ENCODE assay signal across 20 mouse cellular contexts in the genomic region with DNA sequence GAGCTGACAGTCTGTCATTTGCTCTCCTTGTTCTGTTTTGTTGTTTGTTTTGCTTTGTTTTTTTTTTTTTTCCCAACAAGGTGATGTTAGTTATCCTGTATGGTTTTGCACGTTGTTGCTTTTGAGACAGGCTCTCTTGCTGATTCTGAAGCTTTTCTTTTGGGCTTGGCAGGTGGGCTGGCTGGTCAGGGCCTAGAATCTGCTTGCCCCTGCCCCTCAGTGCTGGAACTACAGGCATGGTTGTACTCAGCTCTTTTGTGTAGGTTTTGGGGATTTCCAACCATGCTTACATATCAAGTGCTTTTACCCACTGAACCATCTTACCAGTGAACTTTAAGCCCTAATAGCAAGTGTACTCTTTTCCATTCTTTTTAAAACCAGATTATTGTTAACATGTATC.
DNase-seq lines count a peak whose midpoint lies in the region; ATAC-seq and TF ChIP-seq lines count a peak whose summit lies in the region.
"Had no signal": no experiment of that assay in that cellular context is flagged by ENCODE, and none has a peak within 500 bp of the region (broad histone marks: within the 10 kb centered on the region; RNA-seq: fewer than 3 reads in every experiment).

No protein-coding gene starts in this region.

- peak overlapping the region; percentile 69; the same call in 1 of the 2 replicates for H3K27ac ChIP-seq in forebrain, embryonic 11.5 days (ENCODE audit: low read depth, low read length)
- H3K27ac ChIP-seq in forebrain, postnatal 0 days (ENCODE audit: low read depth, low read length) = no peak overlapping the region
- peak overlapping the region; percentile 71 for H3K27ac ChIP-seq in midbrain, embryonic 11.5 days (ENCODE audit: low read depth, low read length)
- no peak overlapping the region for H3K27ac ChIP-seq in midbrain, postnatal 0 days (ENCODE audit: low read depth, low read length)
- H3K27ac ChIP-seq in midbrain, embryonic 12.5 days (replicated peaks) = peak overlapping the region; percentile 81
- H3K27ac ChIP-seq in intestine, postnatal 0 days (ENCODE audit: low read depth, low read length) = no peak overlapping the region
- H3K27ac ChIP-seq: embryonic facial prominence, embryonic 13.5 days; heart, embryonic 10.5 days; macrophage had no signal

- no peak overlapping the region for H3K4me2 ChIP-seq in forebrain, embryonic 11.5 days (ENCODE audit: low read depth, low read length, severe bottlenecking)
- H3K4me2 ChIP-seq in forebrain, postnatal 0 days (ENCODE audit: low read depth) = no peak overlapping the region
- H3K4me2 ChIP-seq in midbrain, embryonic 11.5 days = no peak overlapping the region
- H3K4me2 ChIP-seq in midbrain, postnatal 0 days (ENCODE audit: low read depth, low read length, poor library complexity, severe bottlenecking) = no peak overlapping the region
- no peak overlapping the region for H3K4me2 ChIP-seq in midbrain, embryonic 12.5 days (replicated peaks)
- H3K4me2 ChIP-seq in intestine, postnatal 0 days (replicated peaks; ENCODE audit: low read depth) = no peak overlapping the region
- H3K4me2 ChIP-seq: embryonic facial prominence, embryonic 13.5 days had no signal

- no peaks in the 10 kb centered on the region for H3K27me3 ChIP-seq in forebrain, embryonic 11.5 days (ENCODE audit: control insufficient read depth, insufficient read depth, low read length)
- H3K27me3 ChIP-seq in forebrain, postnatal 0 days (ENCODE audit: insufficient read depth, low read length) = no peaks in the 10 kb centered on the region
- H3K27me3 ChIP-seq in midbrain, embryonic 11.5 days (ENCODE audit: control insufficient read depth, insufficient read depth, low read length) = no peaks in the 10 kb centered on the region
- H3K27me3 ChIP-seq in midbrain, postnatal 0 days (ENCODE audit: insufficient read depth, low read length) = no peaks in the 10 kb centered on the region
- H3K27me3 ChIP-seq in midbrain, embryonic 12.5 days = no peaks in the 10 kb centered on the region
- no peaks in the 10 kb centered on the region for H3K27me3 ChIP-seq in intestine, postnatal 0 days (replicated peaks; ENCODE audit: control insufficient read depth, insufficient read depth, low read length)
- H3K27me3 ChIP-seq: embryonic facial prominence, embryonic 13.5 days had no signal

- 13% methylated on average over 1 of the region's 1 CpGs for WGBS in forebrain, embryonic 11.5 days
- 3% methylated on average over 1 of the region's 1 CpGs for WGBS in forebrain, postnatal 0 days
- 14% methylated on average over 1 of the region's 1 CpGs for WGBS in midbrain, embryonic 11.5 days
- whole genome bisulfite sequencing in midbrain, postnatal 0 days = 9% methylated on average over 1 of the region's 1 CpGs
- 9% methylated on average over 1 of the region's 1 CpGs for WGBS in midbrain, embryonic 12.5 days
- 36% methylated on average over 1 of the region's 1 CpGs for WGBS in intestine, postnatal 0 days

- H3K4me1 ChIP-seq in forebrain, embryonic 11.5 days (replicated peaks; ENCODE audit: control insufficient read depth, insufficient read depth, low read length) = no peaks in the 10 kb centered on the region
- H3K4me1 ChIP-seq in forebrain, postnatal 0 days (ENCODE audit: insufficient read depth) = no peaks in the 10 kb centered on the region
- peaks cover 11% of the 10 kb centered on the region; the same call in 1 of the 2 replicates for H3K4me1 ChIP-seq in midbrain, embryonic 11.5 days (ENCODE audit: control insufficient read depth, insufficient read depth, low read length)
- no peaks in the 10 kb centered on the region for H3K4me1 ChIP-seq in midbrain, postnatal 0 days (ENCODE audit: insufficient read depth, low read length)
- H3K4me1 ChIP-seq in midbrain, embryonic 12.5 days = peaks cover 10% of the 10 kb centered on the region
- H3K4me1 ChIP-seq in intestine, postnatal 0 days (replicated peaks; ENCODE audit: control insufficient read depth, insufficient read depth, low read length) = no peaks in the 10 kb centered on the region
- H3K4me1 ChIP-seq: embryonic facial prominence, embryonic 13.5 days; heart, embryonic 10.5 days had no signal

- H3K9me3 ChIP-seq in forebrain, embryonic 11.5 days (ENCODE audit: control insufficient read depth, low read length) = no peaks in the 10 kb centered on the region
- H3K9me3 ChIP-seq in forebrain, postnatal 0 days (ENCODE audit: low read length) = 0 out of 2 replicates have a peak, but pooled peaks cover 3% of the 10 kb centered on the region
- no peaks in the 10 kb centered on the region for H3K9me3 ChIP-seq in midbrain, embryonic 11.5 days (ENCODE audit: control insufficient read depth, low read length)
- H3K9me3 ChIP-seq in midbrain, postnatal 0 days (ENCODE audit: low read length) = peaks cover 5% of the 10 kb centered on the region; the same call in 1 of the 2 replicates
- no peaks in the 10 kb centered on the region for H3K9me3 ChIP-seq in midbrain, embryonic 12.5 days
- no peaks in the 10 kb centered on the region for H3K9me3 ChIP-seq in intestine, postnatal 0 days (ENCODE audit: control insufficient read depth)
- H3K9me3 ChIP-seq: embryonic facial prominence, embryonic 13.5 days; heart, embryonic 10.5 days had no signal

- H3K36me3 ChIP-seq in forebrain, embryonic 11.5 days (ENCODE audit: control insufficient read depth, insufficient read depth, low read length) = no peaks in the 10 kb centered on the region
- H3K36me3 ChIP-seq in forebrain, postnatal 0 days (ENCODE audit: insufficient read depth) = no peaks in the 10 kb centered on the region
- no peaks in the 10 kb centered on the region for H3K36me3 ChIP-seq in midbrain, embryonic 11.5 days (ENCODE audit: control insufficient read depth, insufficient read depth, low read length)
- H3K36me3 ChIP-seq in midbrain, postnatal 0 days (ENCODE audit: insufficient read depth, low read length) = no peaks in the 10 kb centered on the region
- no peaks in the 10 kb centered on the region for H3K36me3 ChIP-seq in midbrain, embryonic 12.5 days
- H3K36me3 ChIP-seq in intestine, postnatal 0 days (ENCODE audit: control insufficient read depth, insufficient read depth) = no peaks in the 10 kb centered on the region
- H3K36me3 ChIP-seq: embryonic facial prominence, embryonic 13.5 days; heart, embryonic 10.5 days had no signal

- no peak overlapping the region for H3K9ac ChIP-seq in forebrain, embryonic 11.5 days (ENCODE audit: low read length)
- H3K9ac ChIP-seq in forebrain, postnatal 0 days = no peak overlapping the region
- H3K9ac ChIP-seq in midbrain, embryonic 11.5 days (ENCODE audit: low read length) = no peak overlapping the region
- H3K9ac ChIP-seq in midbrain, postnatal 0 days (replicated peaks; ENCODE audit: low read length, poor library complexity, severe bottlenecking) = no peak overlapping the region
- no peak overlapping the region for H3K9ac ChIP-seq in midbrain, embryonic 12.5 days (replicated peaks)
- H3K9ac ChIP-seq in intestine, postnatal 0 days (ENCODE audit: low read depth, low read length) = no peak overlapping the region
- H3K9ac ChIP-seq: embryonic facial prominence, embryonic 13.5 days had no signal

- no peak overlapping the region for H3K4me3 ChIP-seq in forebrain, embryonic 11.5 days (ENCODE audit: low read depth, low read length)
- H3K4me3 ChIP-seq in forebrain, postnatal 0 days (ENCODE audit: low read depth, low read length) = no peak overlapping the region
- no peak overlapping the region for H3K4me3 ChIP-seq in midbrain, embryonic 11.5 days (ENCODE audit: low read depth, low read length)
- H3K4me3 ChIP-seq in midbrain, postnatal 0 days (ENCODE audit: low read depth, low read length) = no peak overlapping the region
- H3K4me3 ChIP-seq in midbrain, embryonic 12.5 days = no peak overlapping the region
- H3K4me3 ChIP-seq in intestine, postnatal 0 days (ENCODE audit: low read depth, low read length) = no peak overlapping the region
- H3K4me3 ChIP-seq: embryonic facial prominence, embryonic 13.5 days; erythroblast, embryonic 14.5 days; heart, embryonic 10.5 days had no signal

- peak; percentile 61 for DNase-seq in forebrain, embryonic 11.5 days (ENCODE audit: low spot score)
- no peak for DNase-seq in forebrain, postnatal 0 days
- no peak for DNase-seq in midbrain, embryonic 11.5 days (ENCODE audit: low spot score, missing footprints)
- DNase-seq in midbrain, postnatal 0 days (ENCODE audit: low spot score) = no peak
- DNase-seq in adipocyte (ENCODE audit: low spot score) = no peak
- DNase-seq: adrenal gland, postnatal 36 days; cerebellum, adult 11 months; cerebellum, adult 9-11 months; heart, postnatal 4 days; kidney, adult 8-10 months; kidney, postnatal 10 days; right cerebral cortex, postnatal 25 days; spleen, adult 18-20 months had no signal

- TF ChIP-seq CTCF in forebrain, postnatal 0 days (IDR thresholded peaks at IDR 0.05; ENCODE audit: low read depth) = no peak
- no peak for TF ChIP-seq CTCF in midbrain, postnatal 0 days (IDR thresholded peaks at IDR 0.05)
- TF ChIP-seq CTCF in intestine, postnatal 0 days (IDR thresholded peaks at IDR 0.05; ENCODE audit: low read depth) = no peak

- ATAC-seq in forebrain, embryonic 11.5 days (replicated peaks; ENCODE audit: low FRiP score) = peak; percentile 78
- no peak for ATAC-seq in forebrain, postnatal 0 days
- ATAC-seq in midbrain, embryonic 11.5 days (ENCODE audit: low FRiP score) = peak; percentile 52; the same call in 1 of the 2 replicates
- ATAC-seq in midbrain, postnatal 0 days (ENCODE audit: low FRiP score) = no peak
- no peak for ATAC-seq in midbrain, embryonic 12.5 days (ENCODE audit: low FRiP score, low read depth)
- no peak for ATAC-seq in intestine, postnatal 0 days
- ATAC-seq: CD4-positive, CD25-positive, alpha-beta regulatory T cell, adult 4 months had no signal

Comparison
In these comparisons a context has a peak if more than half of its experiments do, and no peak if none do; other contexts are left out.
1. ATAC-seq: peak in forebrain, embryonic 11.5 days (single experiment) and midbrain, embryonic 11.5 days (single experiment); none in forebrain, postnatal 0 days (single experiment), midbrain, postnatal 0 days (single experiment), midbrain, embryonic 12.5 days (single experiment) and intestine, postnatal 0 days (single experiment).
2. H3K27ac ChIP-seq: peak in forebrain, embryonic 11.5 days (single experiment), midbrain, embryonic 11.5 days (single experiment) and midbrain, embryonic 12.5 days (single experiment); none in forebrain, postnatal 0 days (single experiment), midbrain, postnatal 0 days (single experiment) and intestine, postnatal 0 days (single experiment).